ENCODE assay signal across 8 mouse cellular contexts in genomic region chr7:45405091-45406075, GRCm38 (mm10). TPM values are rescaled to one million over a fixed set of nuclear protein-coding genes. Genes with fewer than 3 reads are reported as not detected.
A peak's percentile ranks its signal among the peaks of the same experiment; 100 is the strongest.
DNase-seq lines count a peak whose midpoint lies in the region; ATAC-seq and TF ChIP-seq lines count a peak whose summit lies in the region.

Kcna7 (plus strand) TSS chr7:45405653.

- peak; percentile 56 for DNase-seq in T-cell, adult 2 months (ENCODE audit: low spot score)
- DNase-seq in cerebellum, postnatal 14 days: peak; percentile 82 to 87
- DNase-seq in gastrocnemius, adult 2 months: peak; percentile 88
- peak; percentile 37 for DNase-seq in hindbrain, embryonic 14.5 days (ENCODE audit: low spot score)
- DNase-seq in layer of hippocampus, postnatal 25 days (ENCODE audit: extremely low spot score in 1 of 2, low spot score in 1 of 2): peak; percentile 61 to 82
- DNase-seq in lung, postnatal 10 days: peak; percentile 83
- peak; percentile 78 for DNase-seq in ovary, postnatal 36 days (ENCODE audit: low spot score)
- DNase-seq in urinary bladder, adult 2 months (ENCODE audit: low spot score): peak; percentile 70

- peaks cover 57% of the 10 kb centered on the region for H3K27me3 ChIP-seq in hindbrain, embryonic 14.5 days (ENCODE audit: control insufficient read depth, insufficient read depth, low read length)

- H3K36me3 ChIP-seq in hindbrain, embryonic 14.5 days (replicated peaks; ENCODE audit: control insufficient read depth, insufficient read depth): no peaks in the 10 kb centered on the region

- H3K9me3 ChIP-seq in hindbrain, embryonic 14.5 days (ENCODE audit: control insufficient read depth, low read length): no peaks in the 10 kb centered on the region

- peak within 1 kb of the TSS; percentile 81 for H3K4me3 ChIP-seq in gastrocnemius, adult 2 months
- H3K4me3 ChIP-seq in hindbrain, embryonic 14.5 days (replicated peaks; ENCODE audit: low read length): peak within 1 kb of the TSS; percentile 26

- peak; percentile 97 for TF ChIP-seq CTCF in gastrocnemius, adult 2 months (IDR thresholded peaks at IDR 0.05)

- peak within 1 kb of the TSS; percentile 98 for H3K27ac ChIP-seq in gastrocnemius, adult 2 months
- H3K27ac ChIP-seq in hindbrain, embryonic 14.5 days: no peak within 1 kb of the TSS

- H3K4me2 ChIP-seq in hindbrain, embryonic 14.5 days (replicated peaks): peak within 1 kb of the TSS; percentile 48

- intact Hi-C loops in gastrocnemius, adult 2 months (cut with DNase I): loop anchor here (1.0 kb wide), 2 partner anchors 29 to 33 kb away; partner anchors contain the start of genes Gys1 and Ruvbl2

- no peak within 1 kb of the TSS for H3K9ac ChIP-seq in hindbrain, embryonic 14.5 days

- no peaks in the 10 kb centered on the region; the same call in 1 of the 2 replicates for H3K4me1 ChIP-seq in hindbrain, embryonic 14.5 days (replicated peaks; ENCODE audit: control insufficient read depth, insufficient read depth, low read length)

- 10% methylated on average over 28 of the region's 28 CpGs for WGBS in hindbrain, embryonic 14.5 days

- no peak for ATAC-seq in hindbrain, embryonic 14.5 days (ENCODE audit: low FRiP score)

RNA-seq across cellular contexts. Expression of gene Kcna7, which starts in this region (rescaled TPM):
- 10 to 100 TPM; 68.4 to 95.8 TPM for total RNA-seq in gastrocnemius, adult 2 months (2021)
- polyA plus RNA-seq in hindbrain, embryonic 14.5 days (2014; fragmentation: Nextera tagmentation; extraction: Ambion mirVana): not detected in 2 replicates
- not detected for total RNA-seq in layer of hippocampus, postnatal 25 days (2021)
- 0.03 and 0.07 TPM in 2 replicates for polyA plus RNA-seq in urinary bladder, adult 2 months (2012; rRNA removed)

Comparison
In these comparisons a context has a peak if more than half of its experiments do, and no peak if none do; other contexts are left out.
1. RNA of gene Kcna7 (total RNA-seq): 68.4 to 95.8 TPM in gastrocnemius, adult 2 months; not detected in layer of hippocampus, postnatal 25 days; every median in the first group is over 10 times any median in the second.
2. Peak in DNase-seq, H3K4me3 ChIP-seq and H3K4me2 ChIP-seq in hindbrain, embryonic 14.5 days; RNA of the gene not detected or under 1 TPM.
3. Peak in DNase-seq in layer of hippocampus, postnatal 25 days; RNA of the gene not detected or under 1 TPM.
4. Peak in DNase-seq in urinary bladder, adult 2 months; RNA of the gene not detected or under 1 TPM.
5. DNase-seq: peak in every context shown above with its lines; median percentile 88 in gastrocnemius, adult 2 months; 84 in cerebellum, postnatal 14 days; 83 in lung, postnatal 10 days; 78 in ovary, postnatal 36 days; 72 in layer of hippocampus, postnatal 25 days; 70 in urinary bladder, adult 2 months; 56 in T-cell, adult 2 months; 37 in hindbrain, embryonic 14.5 days.